Mouse (Mus musculus) liver, embryonic 14.5 days (tissue): ENCODE measurements around the gene Lgals12. TPM values are rescaled to one million over a fixed set of nuclear protein-coding genes. Genes with fewer than 3 reads are reported as not detected.

ENCODE experiments used
- ATAC-seq: fragments of 200-750 bp; cut with Nextera tagmentation; 2 replicates; pipeline ENCODE4 v1.8.0; 2017; ENCODE audit warnings: moderate number of reproducible peaks, mild to moderate bottlenecking, moderate library complexity; ENCODE audit not compliant: insufficient read depth
- DNase-seq, 3 experiments: peaks; one replicate each; pipeline ENCODE4 v3.0.0-alpha.2; 2012 to 2013; ENCODE audit warnings: low read depth in 3 of 3, low spot score in 3 of 3
- H3K27ac ChIP-seq: fragments of 300-500 bp; sonication (generic); 2 replicates; pipeline ENCODE4 v1.5.1; 2014; ENCODE audit warnings: moderate library complexity, mild to moderate bottlenecking, control low read depth, inconsistent platforms
- H3K27me3 ChIP-seq: fragments of 300-500 bp; sonication (generic); 2 replicates; pipeline ENCODE4 v1.6.1; 2014; ENCODE audit warnings: mild to moderate bottlenecking, low read length, moderate library complexity; ENCODE audit not compliant: control insufficient read depth, insufficient read depth
- H3K36me3 ChIP-seq: fragments of 300-500 bp; sonication (generic); replicated peaks from 2 replicates; pipeline ENCODE4 v1.6.1; 2014; ENCODE audit warnings: low read depth; ENCODE audit not compliant: control insufficient read depth, insufficient read depth
- H3K4me1 ChIP-seq, 2 experiments: fragments of 200-500 bp in 1 of 2; fragments of 300-500 bp in 1 of 2; sonication (generic) in 1 of 2; replicated peaks; 2 replicates each; pipeline ENCODE4 v1.6.1; 2012 to 2014; ENCODE audit warnings: antibody characterized with exemption in 1 of 2, inconsistent platforms in 1 of 2, low read length in 1 of 2; ENCODE audit not compliant: control insufficient read depth in 2 of 2, insufficient read depth in 2 of 2
- H3K4me2 ChIP-seq: fragments of 300-500 bp; sonication (generic); 2 replicates; pipeline ENCODE4 v1.6.1; 2014; ENCODE audit warnings: low read depth, mild to moderate bottlenecking, control low read depth, moderate library complexity
- H3K4me3 ChIP-seq, 2 experiments: fragments of 200-500 bp in 1 of 2; fragments of 300-500 bp in 1 of 2; sonication (generic) in 1 of 2; 2 replicates each; pipeline ENCODE4 v1.5.1; 2012 to 2014; ENCODE audit warnings: low read depth in 2 of 2, low read length in 2 of 2, mild to moderate bottlenecking in 2 of 2, control low read depth in 1 of 2, inconsistent platforms in 1 of 2, moderate library complexity in 1 of 2; ENCODE audit not compliant: insufficient read depth in 1 of 2
- H3K9ac ChIP-seq: fragments of 300-500 bp; sonication (generic); replicated peaks from 2 replicates; pipeline ENCODE4 v1.6.1; 2014; ENCODE audit warnings: mild to moderate bottlenecking, control low read depth, moderate library complexity
- H3K9me3 ChIP-seq: fragments of 300-500 bp; sonication (generic); 2 replicates; pipeline ENCODE4 v1.6.1; 2016; ENCODE audit warnings: low read length, mixed read lengths; ENCODE audit not compliant: control insufficient read depth
- CTCF ChIP-seq: IDR thresholded peaks from 2 replicates; pipeline ENCODE4 v1.5.1; 2016; ENCODE audit warnings: antibody characterized with exemption, low read depth, control low read depth
- EP300 ChIP-seq: IDR thresholded peaks from 2 replicates; pipeline ENCODE4 v1.6.1; 2016; ENCODE audit warnings: antibody characterized with exemption, low read depth
- WGBS: fragments of 180-500 bp; shearing (Covaris S2); extraction: QIAGEN DNeasy Blood & Tissue Kit; methylation state at CpG from one replicate; pipeline ENCODE4 v1.1.7; 2014; ENCODE audit not compliant: insufficient replicate concordance; 5-methylcytosine and 5-hydroxymethylcytosine counted together
- polyA plus RNA-seq, 2 experiments: library from polyadenylated mRNA; depleted of rRNA in 1 of 2; stranded (reverse) in 1 of 2; unstranded in 1 of 2; fragments of >200 nt; fragmentation: Nextera tagmentation in 1 of 2; extraction: Ambion mirVana in 1 of 2; gene quantifications; 2 replicates each; pipeline versions ENCODE4 v1.2.1 to v1.2.3; 2012 to 2014

The Lgals12 gene
- polyA plus RNA-seq, 2 experiments = 0.01 TPM; not detected in 1

DNA sequence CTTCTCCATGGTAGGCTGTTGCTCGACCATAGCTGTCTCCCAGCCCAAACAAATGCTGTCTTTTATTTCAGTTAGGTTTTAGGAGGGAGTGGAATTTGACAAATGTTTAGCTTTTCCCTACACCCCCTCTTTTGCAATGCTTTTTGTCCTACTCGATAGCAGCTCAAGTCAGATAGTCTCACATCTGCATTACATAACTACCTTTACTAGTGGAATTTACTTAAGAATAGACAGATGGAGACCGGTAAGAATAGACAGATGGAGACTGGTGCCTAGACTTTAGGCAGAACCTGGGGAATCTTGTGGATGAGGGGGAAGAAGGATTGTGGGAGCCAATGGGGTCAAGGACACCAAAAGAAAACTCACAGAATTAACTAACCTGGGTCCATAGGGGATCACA lies 23.4 kb downstream of the Lgals12 start:
- no peaks in the 10 kb centered on the region for H3K9me3 ChIP-seq
- no peak overlapping the region for H3K27ac ChIP-seq
- TF ChIP-seq EP300 = no peak
- TF ChIP-seq CTCF = no peak
- ATAC-seq = no peak
- H3K36me3 ChIP-seq = no peaks in the 10 kb centered on the region; the same call in 1 of the 2 replicates
- H3K9ac ChIP-seq = no peak overlapping the region
- H3K4me1 ChIP-seq = peaks cover 0 to 2% of the 10 kb centered on the region in 2 experiments; a peak in 2 of 4 replicates
- no peaks in the 10 kb centered on the region for H3K27me3 ChIP-seq
- H3K4me2 ChIP-seq = no peak overlapping the region
- WGBS = 61% methylated on average over 3 of the region's 3 CpGs
- no peak for DNase-seq
- H3K4me3 ChIP-seq = no peak overlapping the region

DNA sequence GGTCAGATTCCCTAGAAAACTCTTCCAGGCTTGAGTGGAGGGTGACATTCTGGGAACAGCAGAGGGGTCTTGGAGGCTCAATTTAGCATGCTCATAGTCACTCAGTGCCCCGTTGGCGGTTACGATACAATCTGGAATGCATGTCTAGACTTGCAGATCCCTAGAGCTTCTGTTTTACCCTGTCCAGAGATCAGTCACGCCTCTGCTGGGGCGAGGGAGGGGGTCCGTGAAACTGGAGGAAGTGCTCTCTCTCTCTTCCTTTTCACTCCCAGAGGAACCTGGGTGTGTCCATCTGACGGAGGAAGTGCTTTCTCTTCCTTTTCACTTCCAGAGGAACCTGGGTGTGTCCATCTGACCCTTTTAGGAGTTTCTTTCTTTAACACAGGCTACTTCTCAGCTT lies 23.9 kb downstream of the Lgals12 start:
- no peak for DNase-seq
- TF ChIP-seq EP300 (no peak), CTCF (no peak)

DNA sequence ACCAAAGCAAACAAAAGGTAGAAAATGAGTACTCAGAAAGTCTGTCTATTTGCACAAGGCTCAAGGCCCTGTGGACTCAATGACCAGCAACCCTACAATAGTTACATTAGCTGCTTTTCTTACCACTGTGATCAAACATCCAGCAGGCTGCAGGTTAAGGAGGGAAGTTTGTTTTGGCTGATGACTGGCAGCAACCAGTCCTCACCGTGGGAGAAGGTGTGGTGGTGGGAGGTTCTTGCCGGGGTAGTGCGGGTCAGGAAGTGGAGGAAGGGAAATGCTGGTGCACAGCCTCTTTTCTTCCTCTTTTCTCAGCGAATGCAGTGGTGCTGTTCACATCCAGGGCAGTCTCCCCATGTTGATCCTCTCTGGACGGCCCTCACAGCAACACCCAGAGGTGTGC lies 26.0 kb downstream of the Lgals12 start:
- ATAC-seq (no peak; the same call in 1 of the 2 replicates), DNase-seq (no peak)
- TF ChIP-seq CTCF = no peak
- TF ChIP-seq EP300 = no peak
- Histone ChIP-seq H3K4me2 (no peak overlapping the region), H3K9me3 (no peaks in the 10 kb centered on the region), H3K9ac (no peak overlapping the region), H3K27me3 (no peaks in the 10 kb centered on the region), H3K4me1 (peaks cover 0 to 2% of the 10 kb centered on the region in 2 experiments; a peak in 2 of 4 replicates), H3K4me3 (no peak overlapping the region), H3K27ac (no peak overlapping the region), H3K36me3 (no peaks in the 10 kb centered on the region; the same call in 1 of the 2 replicates)
- 10% methylated on average over 5 of the region's 5 CpGs for WGBS

More for the DNA sequence above, 23.9 kb downstream of the Lgals12 start:
- Histone ChIP-seq H3K9me3 (no peaks in the 10 kb centered on the region), H3K27ac (no peak overlapping the region), H3K4me3 (no peak overlapping the region), H3K4me2 (no peak overlapping the region), H3K27me3 (no peaks in the 10 kb centered on the region), H3K4me1 (peaks cover 0 to 2% of the 10 kb centered on the region in 2 experiments; a peak in 2 of 4 replicates), H3K9ac (no peak overlapping the region), H3K36me3 (no peaks in the 10 kb centered on the region; the same call in 1 of the 2 replicates)
- WGBS = 55% methylated on average over 7 of the region's 7 CpGs
- no peak for ATAC-seq

DNA sequence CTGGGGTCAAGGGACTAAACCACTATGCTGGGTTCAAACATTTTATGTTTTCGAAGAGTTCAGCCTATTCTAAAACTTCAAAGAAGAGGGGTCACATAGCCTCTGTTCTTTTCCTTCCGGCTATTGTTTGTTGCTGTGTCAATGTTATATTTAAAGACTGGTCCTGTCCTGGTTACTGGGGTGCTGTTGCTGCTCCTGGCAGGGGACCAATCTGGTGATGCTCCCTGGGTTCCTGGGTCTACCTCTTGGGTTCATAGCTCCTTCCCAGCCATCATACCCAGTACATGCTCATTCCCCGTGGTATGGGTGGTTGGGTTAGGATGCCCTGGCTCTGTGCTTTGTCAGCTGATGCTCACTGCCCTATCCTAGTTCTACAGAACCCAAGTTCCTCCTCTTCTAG lies 29.3 kb downstream of the Lgals12 start:
- Histone ChIP-seq H3K27ac (no peak overlapping the region), H3K9ac (no peak overlapping the region), H3K4me3 (no peak overlapping the region), H3K9me3 (no peaks in the 10 kb centered on the region), H3K4me1 (peaks cover 0 to 2% of the 10 kb centered on the region in 2 experiments; a peak in 1 of 4 replicates), H3K36me3 (no peaks in the 10 kb centered on the region; the same call in 1 of the 2 replicates), H3K27me3 (no peaks in the 10 kb centered on the region), H3K4me2 (no peak overlapping the region)
- no peak for TF ChIP-seq CTCF
- TF ChIP-seq EP300 = no peak
- WGBS = 71% methylated on average over 3 of the region's 3 CpGs
- DNase-seq (no peak), ATAC-seq (no peak)

DNA sequence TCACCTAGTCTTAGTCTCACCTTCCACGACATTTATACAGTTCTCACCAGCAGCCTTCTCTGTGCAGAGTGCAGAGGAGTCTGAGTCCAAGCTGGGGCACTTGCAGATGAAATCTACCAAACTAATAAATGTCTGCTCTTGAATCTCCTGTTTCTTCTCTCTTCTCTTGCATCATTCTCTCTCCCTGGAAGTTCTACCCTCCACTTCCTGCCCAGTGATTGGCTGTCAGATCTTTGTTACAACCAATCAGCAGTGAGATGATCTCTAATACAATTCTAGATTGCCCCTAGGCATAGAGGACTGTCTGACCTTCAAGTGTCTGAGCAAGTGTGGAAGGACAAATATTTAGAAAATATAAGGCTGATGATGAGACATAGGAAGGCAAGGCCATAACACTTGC lies 30.8 kb downstream of the Lgals12 start:
- ATAC-seq = no peak
- Histone ChIP-seq H3K9ac (no peak overlapping the region), H3K9me3 (no peaks in the 10 kb centered on the region), H3K27me3 (no peaks in the 10 kb centered on the region), H3K4me2 (no peak overlapping the region), H3K36me3 (no peaks in the 10 kb centered on the region; the same call in 1 of the 2 replicates), H3K4me3 (no peak overlapping the region), H3K27ac (no peak overlapping the region), H3K4me1 (peaks cover 0 to 2% of the 10 kb centered on the region in 2 experiments; a peak in 1 of 4 replicates)
- no peak for TF ChIP-seq EP300
- no peak for TF ChIP-seq CTCF
- no peak for DNase-seq
- 74% methylated on average over 1 of the region's 1 CpGs for WGBS
